Mouse (Mus musculus): ENCODE results near the gene Gm20807. TPM values are rescaled to one million over a fixed set of nuclear protein-coding genes. Genes with fewer than 3 reads are reported as not detected.
"Not testable (repeated sequence)": the region's sequence is repeated elsewhere in the genome, so short reads cannot be mapped to it uniquely, and the experiment has no call there.

The Gm20807 gene
- not detected for total RNA-seq (2021)
- long read RNA-seq, experiment 1: 0 reads
- long read RNA-seq, experiment 2: 0 reads

DNA sequence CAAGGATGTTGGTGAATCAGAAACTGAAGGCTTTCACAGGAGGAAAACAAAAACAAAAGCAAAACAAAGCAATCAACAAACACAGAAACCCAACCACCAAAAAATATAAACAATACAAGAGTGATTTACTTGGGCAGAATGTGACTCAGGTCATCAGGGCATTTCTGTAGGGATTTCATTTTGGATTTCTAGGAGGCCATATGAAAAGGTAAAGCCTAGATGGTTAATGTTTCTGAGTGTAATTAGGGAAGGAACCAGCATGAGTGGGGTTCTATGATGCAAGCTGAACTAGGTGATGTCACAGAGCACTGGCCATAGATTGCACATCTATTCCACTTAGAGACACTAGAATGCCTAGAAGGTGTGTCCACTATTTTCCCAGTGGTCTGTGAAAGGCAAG, at the start of gene Gm20807:
Gm20807 (plus strand) TSS at position 301 of the 400 bp plus-strand sequence.
- H3K4me3 ChIP-seq; DNase-seq (ENCODE audit: low spot score in 2 of 2); H3K27ac ChIP-seq: not testable (repeated sequence)

Other genes starting within 250 kb of the Gm20807 start
- gene Gm21891, start 90.6 kb downstream of the Gm20807 start, total RNA-seq (2021): not detected
- gene Gm21425, start 119.1 kb downstream of the Gm20807 start, total RNA-seq (2021): not detected
- gene Gm21828, start 181.0 kb downstream of the Gm20807 start, total RNA-seq (2021): not detected
- not detected for gene Gm21440, start 209.5 kb downstream of the Gm20807 start, total RNA-seq (2021)
- not detected for gene Gm21454, start 209.6 kb downstream of the Gm20807 start, total RNA-seq (2021)

Data from layer of hippocampus, adult 2 months (tissue).